Mouse (Mus musculus): ENCODE data around the gene Dab2ip. TPM values are rescaled to one million over a fixed set of nuclear protein-coding genes. Genes with fewer than 3 reads are reported as not detected.
A peak's percentile ranks its signal among the peaks of the same experiment; 100 is the strongest.

Dab2ip gene
- total and polyA plus RNA-seq, 3 experiments, result 4.0 to 9.9 TPM; not detected in 1

- H3K9ac ChIP-seq (ENCODE audit: control insufficient read depth, low read depth, low read length, poor library complexity, severe bottlenecking), result no peak overlapping the region
- no peak for DNase-seq (ENCODE audit: low read depth, low spot score)
- no peaks in the 10 kb centered on the region for H3K79me2 ChIP-seq (ENCODE audit: control insufficient read depth, insufficient read depth, low read length, poor library complexity)
- H3K4me1 ChIP-seq (ENCODE audit: control insufficient read depth in 1 of 2, insufficient read depth in 2 of 2, low read length in 2 of 2), result 0 out of 4 replicates have a peak, but pooled peaks cover 0 to 3% of the 10 kb centered on the region in 2 experiments
- H3K4me3 ChIP-seq (ENCODE audit: control insufficient read depth in 1 of 2, insufficient read depth in 1 of 2, low read depth in 2 of 2, low read length in 2 of 2), result no peak overlapping the region
- no peaks in the 10 kb centered on the region for H3K9me3 ChIP-seq (replicated peaks; ENCODE audit: insufficient read depth, low read length)
- H3K36me3 ChIP-seq (ENCODE audit: control insufficient read depth in 1 of 2, insufficient read depth in 2 of 2, low read length in 2 of 2), result no peaks in the 10 kb centered on the region
- H3K27ac ChIP-seq (ENCODE audit: control insufficient read depth, low read depth, low read length), result no peak overlapping the region
- TF ChIP-seq USF2 (IDR thresholded peaks at IDR 0.05; ENCODE audit: borderline replicate concordance in 1 of 2, insufficient read depth in 1 of 2, low read depth in 1 of 2, low read length in 2 of 2) (no peak), MEF2A (IDR thresholded peaks at IDR 0.05; ENCODE audit: extremely low read depth, insufficient replicate concordance, low read depth, low read length, poor library complexity, severe bottlenecking) (no peak), ZC3H11A (IDR thresholded peaks at IDR 0.05; ENCODE audit: low read depth, low read length) (no peak)
- no peaks in the 10 kb centered on the region; a peak in 1 of 4 replicates for H3K27me3 ChIP-seq (ENCODE audit: control insufficient read depth in 1 of 2, insufficient read depth in 2 of 2, low read length in 2 of 2)
Observed at GRCm38 (mm10) chr2:35646553-35646952, 88.5 kb downstream of the Dab2ip start.

- Histone ChIP-seq H3K4me3 (ENCODE audit: control insufficient read depth in 1 of 2, insufficient read depth in 1 of 2, low read depth in 2 of 2, low read length in 2 of 2) (no peak overlapping the region), H3K36me3 (ENCODE audit: control insufficient read depth in 1 of 2, insufficient read depth in 2 of 2, low read length in 2 of 2) (no peaks in the 10 kb centered on the region), H3K9me3 (replicated peaks; ENCODE audit: insufficient read depth, low read length) (no peaks in the 10 kb centered on the region), H3K79me2 (ENCODE audit: control insufficient read depth, insufficient read depth, low read length, poor library complexity) (no peaks in the 10 kb centered on the region), H3K27me3 (ENCODE audit: control insufficient read depth in 1 of 2, insufficient read depth in 2 of 2, low read length in 2 of 2) (no peaks in the 10 kb centered on the region), H3K9ac (ENCODE audit: control insufficient read depth, low read depth, low read length, poor library complexity, severe bottlenecking) (no peak overlapping the region), H3K4me1 (ENCODE audit: control insufficient read depth in 1 of 2, insufficient read depth in 2 of 2, low read length in 2 of 2) (no peaks in the 10 kb centered on the region), H3K27ac (ENCODE audit: control insufficient read depth, low read depth, low read length) (no peak overlapping the region)
- peak; percentile 44 for DNase-seq (ENCODE audit: low read depth, low spot score)
- TF ChIP-seq POLR2A (IDR thresholded peaks at IDR 0.05; ENCODE audit: control insufficient read depth in 1 of 2, insufficient read depth in 1 of 2, low read depth in 1 of 2, low read length in 2 of 2, poor library complexity in 1 of 2) (no peak), MAX (IDR thresholded peaks at IDR 0.05; ENCODE audit: low read length) (no peak), CTCF (IDR thresholded peaks at IDR 0.05 in 2 of 3, conservative IDR thresholded peaks at IDR 0.05 in 1 of 3; ENCODE audit: control insufficient read depth in 1 of 3, insufficient read depth in 1 of 3, low read depth in 2 of 3, low read length in 3 of 3, poor library complexity in 1 of 3, severe bottlenecking in 1 of 3) (peak; percentile 78 to 87 (median 87)), SIN3A (IDR thresholded peaks at IDR 0.05; ENCODE audit: low read length) (no peak), SMC3 (IDR thresholded peaks at IDR 0.05; ENCODE audit: low read depth, low read length) (peak; percentile 98), MYB (IDR thresholded peaks at IDR 0.05; ENCODE audit: low read depth, low read length) (no peak), HCFC1 (IDR thresholded peaks at IDR 0.05; ENCODE audit: low read depth, low read length) (no peak), JUND (IDR thresholded peaks at IDR 0.05; ENCODE audit: low read depth, low read length) (0 out of 2 replicates have a peak, but pooled peaks have one; percentile 14), RAD21 (IDR thresholded peaks at IDR 0.05; ENCODE audit: low read depth, low read length) (peak; percentile 90), ZC3H11A (IDR thresholded peaks at IDR 0.05; ENCODE audit: low read depth, low read length) (peak; percentile 94)
Observed at GRCm38 (mm10) chr2:35649708-35650107, 91.6 kb downstream of the Dab2ip start.

GRCm38 (mm10) chr2:35651297-35651731, 93.2 kb downstream of the Dab2ip start:
- H3K9me3 ChIP-seq (replicated peaks; ENCODE audit: insufficient read depth, low read length), result no peaks in the 10 kb centered on the region
- H3K79me2 ChIP-seq (ENCODE audit: control insufficient read depth, insufficient read depth, low read length, poor library complexity), result no peaks in the 10 kb centered on the region
- no peaks in the 10 kb centered on the region for H3K36me3 ChIP-seq (ENCODE audit: control insufficient read depth in 1 of 2, insufficient read depth in 2 of 2, low read length in 2 of 2)
- no peaks in the 10 kb centered on the region for H3K27me3 ChIP-seq (ENCODE audit: control insufficient read depth in 1 of 2, insufficient read depth in 2 of 2, low read length in 2 of 2)
- H3K4me3 ChIP-seq (ENCODE audit: control insufficient read depth in 1 of 2, insufficient read depth in 1 of 2, low read depth in 2 of 2, low read length in 2 of 2), result no peak overlapping the region
- no peak overlapping the region for H3K27ac ChIP-seq (ENCODE audit: control insufficient read depth, low read depth, low read length)
- no peak overlapping the region for H3K9ac ChIP-seq (ENCODE audit: control insufficient read depth, low read depth, low read length, poor library complexity, severe bottlenecking)
- DNase-seq (ENCODE audit: low read depth, low spot score), result peak; percentile 9
- H3K4me1 ChIP-seq (ENCODE audit: control insufficient read depth in 1 of 2, insufficient read depth in 2 of 2, low read length in 2 of 2), result no peaks in the 10 kb centered on the region
- peak; percentile 8 for TF ChIP-seq RAD21 (IDR thresholded peaks at IDR 0.05; ENCODE audit: low read depth, low read length)
- TF ChIP-seq HCFC1 (IDR thresholded peaks at IDR 0.05; ENCODE audit: low read depth, low read length), result no peak
- TF ChIP-seq CTCF (IDR thresholded peaks at IDR 0.05 in 2 of 3, conservative IDR thresholded peaks at IDR 0.05 in 1 of 3; ENCODE audit: control insufficient read depth in 1 of 3, insufficient read depth in 1 of 3, low read depth in 2 of 3, low read length in 3 of 3, poor library complexity in 1 of 3, severe bottlenecking in 1 of 3), result peak in 2 of 3 experiments; percentile 30 to 33; a peak in 3 of 6 replicates
- no peak for TF ChIP-seq MXI1 (IDR thresholded peaks at IDR 0.05; ENCODE audit: low read depth, low read length)
- peak; percentile 36 for TF ChIP-seq SMC3 (IDR thresholded peaks at IDR 0.05; ENCODE audit: low read depth, low read length)
